Mouse (Mus musculus): ENCODE results near the gene Frat2. TPM values are rescaled to one million over a fixed set of nuclear protein-coding genes. Genes with fewer than 3 reads are reported as not detected.

The Frat2 gene
- polyA plus RNA-seq, 2 experiments, result 3.4 to 5.2 TPM

DNA sequence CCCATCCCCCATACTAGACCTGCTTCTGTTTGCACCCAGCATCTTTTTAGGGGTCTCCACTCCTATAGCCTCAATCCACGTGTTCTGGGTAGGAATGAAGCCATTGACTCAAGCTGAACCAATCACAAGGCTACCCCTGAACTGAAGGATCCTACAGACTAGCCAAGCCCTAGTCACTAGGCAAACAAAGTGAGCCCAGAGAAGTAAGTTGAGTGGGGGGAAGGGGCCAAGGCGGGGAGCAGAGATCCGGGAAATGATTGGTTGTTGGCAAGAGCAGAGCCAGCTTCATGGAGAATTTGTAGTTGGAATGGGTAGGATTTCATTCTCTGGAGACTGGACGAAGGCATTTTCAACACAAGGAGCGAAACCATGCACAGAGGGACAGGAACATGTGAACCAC, 31.0 kb downstream of the Frat2 start:
- DNase-seq (ENCODE audit: low read depth in 3 of 3, low spot score in 3 of 3) (no peak), ATAC-seq (ENCODE audit: insufficient read depth) (no peak)
- no peaks in the 10 kb centered on the region for H3K27me3 ChIP-seq (ENCODE audit: control insufficient read depth, insufficient read depth, low read length)
- H3K4me2 ChIP-seq (ENCODE audit: low read depth), result no peak overlapping the region
- no peaks in the 10 kb centered on the region for H3K36me3 ChIP-seq (replicated peaks; ENCODE audit: control insufficient read depth, insufficient read depth, low read depth)
- 60% methylated on average over 5 of the region's 5 CpGs for WGBS (ENCODE audit: insufficient replicate concordance)
- no peak overlapping the region for H3K27ac ChIP-seq
- H3K4me1 ChIP-seq (replicated peaks; ENCODE audit: control insufficient read depth in 2 of 2, insufficient read depth in 2 of 2, low read length in 1 of 2), result peaks cover 9 to 21% of the 10 kb centered on the region in 2 experiments
- H3K4me3 ChIP-seq (ENCODE audit: insufficient read depth in 1 of 2, low read depth in 2 of 2, low read length in 2 of 2), result no peak overlapping the region
- no peaks in the 10 kb centered on the region for H3K9me3 ChIP-seq (ENCODE audit: control insufficient read depth, low read length)
- H3K9ac ChIP-seq (replicated peaks), result no peak overlapping the region
- no peak for TF ChIP-seq CTCF (IDR thresholded peaks at IDR 0.05; ENCODE audit: low read depth)
- no peak for TF ChIP-seq EP300 (IDR thresholded peaks at IDR 0.05; ENCODE audit: low read depth)

DNA sequence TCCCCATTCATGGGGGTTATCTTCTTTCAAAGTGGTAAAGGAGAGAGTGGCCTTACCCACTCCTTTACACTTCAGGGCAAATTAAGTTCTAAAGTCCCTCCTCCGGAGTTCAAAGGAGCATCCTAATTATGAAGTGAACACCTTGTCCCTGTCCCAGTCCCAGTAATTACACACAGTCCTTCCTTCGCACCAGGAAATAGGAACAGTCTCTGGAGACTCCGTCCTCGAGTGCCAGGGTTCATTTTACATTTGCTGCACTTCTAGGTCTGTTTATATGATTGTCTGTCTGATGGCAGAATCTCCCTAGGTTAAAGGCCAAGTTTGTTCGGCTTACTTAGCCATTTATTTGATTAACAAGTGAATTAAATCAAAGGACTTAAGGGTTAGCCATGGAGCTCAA, 31.5 kb downstream of the Frat2 start:
- peaks cover 9 to 21% of the 10 kb centered on the region in 2 experiments for H3K4me1 ChIP-seq (replicated peaks; ENCODE audit: control insufficient read depth in 2 of 2, insufficient read depth in 2 of 2, low read length in 1 of 2)
- DNase-seq (ENCODE audit: low read depth in 3 of 3, low spot score in 3 of 3), result no peak
- no peak for ATAC-seq (ENCODE audit: insufficient read depth)
- H3K27ac ChIP-seq, result no peak overlapping the region
- no peaks in the 10 kb centered on the region for H3K27me3 ChIP-seq (ENCODE audit: control insufficient read depth, insufficient read depth, low read length)
- no peaks in the 10 kb centered on the region for H3K9me3 ChIP-seq (ENCODE audit: control insufficient read depth, low read length)
- H3K4me2 ChIP-seq (ENCODE audit: low read depth), result no peak overlapping the region
- H3K9ac ChIP-seq (replicated peaks), result no peak overlapping the region
- no peaks in the 10 kb centered on the region for H3K36me3 ChIP-seq (replicated peaks; ENCODE audit: control insufficient read depth, insufficient read depth, low read depth)
- no peak for TF ChIP-seq CTCF (IDR thresholded peaks at IDR 0.05; ENCODE audit: low read depth)
- no peak for TF ChIP-seq EP300 (IDR thresholded peaks at IDR 0.05; ENCODE audit: low read depth)
- H3K4me3 ChIP-seq (ENCODE audit: insufficient read depth in 1 of 2, low read depth in 2 of 2, low read length in 2 of 2), result no peak overlapping the region
- 62% methylated on average over 5 of the region's 5 CpGs for WGBS (ENCODE audit: insufficient replicate concordance)

DNA sequence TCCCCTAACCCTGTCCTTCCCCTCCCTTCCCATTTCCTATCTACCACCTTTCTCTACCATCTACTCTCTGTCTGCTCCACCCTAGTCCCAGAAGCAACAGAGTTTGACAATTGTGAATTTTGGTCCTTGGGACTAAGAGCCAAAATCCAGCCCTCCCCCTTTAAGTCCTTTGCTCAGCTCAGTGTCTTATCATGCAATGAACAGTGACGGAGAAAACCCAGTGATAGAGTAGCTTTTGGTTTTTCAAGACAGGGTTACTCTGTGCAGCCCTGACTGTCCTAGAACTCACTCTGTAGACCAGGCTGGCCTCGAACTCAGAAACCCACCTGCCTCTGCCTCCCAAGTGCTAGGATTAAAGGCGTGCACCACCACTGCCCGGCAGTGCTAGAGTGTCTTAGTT, 34.6 kb downstream of the Frat2 start:
- Histone ChIP-seq H3K27me3 (ENCODE audit: control insufficient read depth, insufficient read depth, low read length) (no peaks in the 10 kb centered on the region), H3K36me3 (replicated peaks; ENCODE audit: control insufficient read depth, insufficient read depth, low read depth) (no peaks in the 10 kb centered on the region), H3K9ac (replicated peaks) (no peak overlapping the region), H3K4me1 (replicated peaks; ENCODE audit: control insufficient read depth in 2 of 2, insufficient read depth in 2 of 2, low read length in 1 of 2) (peaks cover 13 to 26% of the 10 kb centered on the region in 2 experiments), H3K4me3 (ENCODE audit: insufficient read depth in 1 of 2, low read depth in 2 of 2, low read length in 2 of 2) (no peak overlapping the region), H3K4me2 (ENCODE audit: low read depth) (no peak overlapping the region), H3K9me3 (ENCODE audit: control insufficient read depth, low read length) (no peaks in the 10 kb centered on the region), H3K27ac (no peak overlapping the region; the same call in 1 of the 2 replicates)
- TF ChIP-seq CTCF (IDR thresholded peaks at IDR 0.05; ENCODE audit: low read depth) (no peak), EP300 (IDR thresholded peaks at IDR 0.05; ENCODE audit: low read depth) (0 out of 2 replicates have a peak, but pooled peaks have one; percentile 23)
- 41% methylated on average over 4 of the region's 4 CpGs for WGBS (ENCODE audit: insufficient replicate concordance)
- ATAC-seq (ENCODE audit: insufficient read depth), result peak; percentile 71; the same call in 1 of the 2 replicates
- DNase-seq (ENCODE audit: low read depth in 3 of 3, low spot score in 3 of 3), result no peak

DNA sequence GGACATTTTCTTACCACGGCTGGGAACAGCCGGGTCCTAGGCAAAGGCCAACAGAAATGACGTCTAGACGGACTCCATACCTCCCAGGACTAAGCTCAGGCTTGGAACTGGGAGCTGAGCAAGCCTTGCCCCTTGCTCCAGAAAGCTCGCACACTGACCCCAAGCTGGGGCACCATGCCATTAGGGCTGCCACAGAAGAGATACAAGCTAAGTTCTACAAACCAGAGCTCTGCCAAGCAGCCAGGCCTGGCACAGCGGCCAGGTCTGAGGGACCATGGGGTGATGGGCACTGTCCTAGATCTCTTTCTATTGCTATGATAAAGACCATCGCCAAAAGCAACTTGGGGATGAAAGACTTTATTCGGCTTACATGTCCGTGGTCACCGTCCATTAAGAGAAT, 35.4 kb downstream of the Frat2 start:
- H3K36me3 ChIP-seq (replicated peaks; ENCODE audit: control insufficient read depth, insufficient read depth, low read depth), result no peaks in the 10 kb centered on the region
- ATAC-seq (ENCODE audit: insufficient read depth), result no peak
- H3K27me3 ChIP-seq (ENCODE audit: control insufficient read depth, insufficient read depth, low read length), result no peaks in the 10 kb centered on the region
- no peaks in the 10 kb centered on the region for H3K9me3 ChIP-seq (ENCODE audit: control insufficient read depth, low read length)
- H3K4me1 ChIP-seq (replicated peaks; ENCODE audit: control insufficient read depth in 2 of 2, insufficient read depth in 2 of 2, low read length in 1 of 2), result peaks cover 21 to 35% of the 10 kb centered on the region in 2 experiments
- 77% methylated on average over 10 of the region's 10 CpGs for WGBS (ENCODE audit: insufficient replicate concordance)
- H3K27ac ChIP-seq, result no peak overlapping the region
- DNase-seq (ENCODE audit: low read depth in 3 of 3, low spot score in 3 of 3), result no peak
- no peak overlapping the region for H3K4me3 ChIP-seq (ENCODE audit: insufficient read depth in 1 of 2, low read depth in 2 of 2, low read length in 2 of 2)
- TF ChIP-seq EP300 (IDR thresholded peaks at IDR 0.05; ENCODE audit: low read depth) (no peak), CTCF (IDR thresholded peaks at IDR 0.05; ENCODE audit: low read depth) (no peak)
- H3K9ac ChIP-seq (replicated peaks), result no peak overlapping the region
- H3K4me2 ChIP-seq (ENCODE audit: low read depth), result no peak overlapping the region

DNA sequence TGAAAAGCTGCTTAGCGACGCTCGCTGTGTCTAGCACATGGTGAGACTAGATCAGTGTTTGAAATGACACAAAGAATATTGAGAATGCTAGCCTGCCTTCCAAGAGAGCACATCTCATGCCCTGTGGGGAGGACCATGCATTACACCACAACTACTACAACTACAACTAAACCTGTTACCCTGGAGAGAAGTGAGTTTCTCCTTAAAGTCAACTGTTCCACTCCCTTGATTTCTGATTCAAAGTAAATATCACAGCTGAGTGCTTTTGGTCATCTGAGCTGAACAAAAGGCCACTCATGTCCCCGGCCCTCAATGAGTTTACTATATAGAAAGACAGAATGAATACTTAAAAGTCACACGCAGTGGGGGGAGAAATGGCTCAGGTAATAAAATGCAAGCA, 37.9 kb downstream of the Frat2 start:
- Histone ChIP-seq H3K9ac (replicated peaks) (no peak overlapping the region), H3K4me1 (replicated peaks; ENCODE audit: control insufficient read depth in 2 of 2, insufficient read depth in 2 of 2, low read length in 1 of 2) (peaks cover 27 to 37% of the 10 kb centered on the region in 2 experiments), H3K9me3 (ENCODE audit: control insufficient read depth, low read length) (peaks cover 5% of the 10 kb centered on the region; the same call in 1 of the 2 replicates), H3K27ac (no peak overlapping the region), H3K4me2 (ENCODE audit: low read depth) (no peak overlapping the region), H3K27me3 (ENCODE audit: control insufficient read depth, insufficient read depth, low read length) (no peaks in the 10 kb centered on the region), H3K36me3 (replicated peaks; ENCODE audit: control insufficient read depth, insufficient read depth, low read depth) (no peaks in the 10 kb centered on the region), H3K4me3 (ENCODE audit: insufficient read depth in 1 of 2, low read depth in 2 of 2, low read length in 2 of 2) (no peak overlapping the region)
- ATAC-seq (ENCODE audit: insufficient read depth), result no peak
- no peak for DNase-seq (ENCODE audit: low read depth in 3 of 3, low spot score in 3 of 3)
- WGBS (ENCODE audit: insufficient replicate concordance), result 81% methylated on average over 5 of the region's 5 CpGs
- TF ChIP-seq CTCF (IDR thresholded peaks at IDR 0.05; ENCODE audit: low read depth) (no peak), EP300 (IDR thresholded peaks at IDR 0.05; ENCODE audit: low read depth) (no peak)
